Mouse (Mus musculus): ENCODE results near the gene Erich3. TPM values are rescaled to one million over a fixed set of nuclear protein-coding genes. Genes with fewer than 3 reads are reported as not detected.

Erich3 gene
- polyA plus RNA-seq, 1 experiment: 0.30 TPM

- DNase-seq (ENCODE audit: low read depth): no peak
These were observed 102.7 kb downstream of the Erich3 start for GRCm38 (mm10) chr3:154766321-154766720.

- no peak for DNase-seq (ENCODE audit: low read depth)
These were observed 108.0 kb downstream of the Erich3 start for GRCm38 (mm10) chr3:154771651-154772050.

- no peak for DNase-seq (ENCODE audit: low read depth)
These were observed 115.4 kb downstream of the Erich3 start for GRCm38 (mm10) chr3:154778836-154779595.

- DNase-seq (ENCODE audit: low read depth): no peak
These were observed 122.7 kb downstream of the Erich3 start for GRCm38 (mm10) chr3:154786354-154786753.

GRCm38 (mm10) chr3:154787611-154788010 is 124.0 kb downstream of the Erich3 start:
- DNase-seq (ENCODE audit: low read depth): no peak

- no peak for DNase-seq (ENCODE audit: low read depth)
These were observed 129.9 kb downstream of the Erich3 start for GRCm38 (mm10) chr3:154793571-154793970.

GRCm38 (mm10) chr3:154798806-154799205 is 135.1 kb downstream of the Erich3 start:
- DNase-seq (ENCODE audit: low read depth): no peak

GRCm38 (mm10) chr3:154800454-154800853 is 136.8 kb downstream of the Erich3 start:
- no peak for DNase-seq (ENCODE audit: low read depth)

GRCm38 (mm10) chr3:154800888-154801429 is 137.3 kb downstream of the Erich3 start:
- DNase-seq (ENCODE audit: low read depth): no peak

- no peak for DNase-seq (ENCODE audit: low read depth)
These were observed 143.0 kb downstream of the Erich3 start for GRCm38 (mm10) chr3:154806626-154807025.

GRCm38 (mm10) chr3:154810273-154810870 is 146.7 kb downstream of the Erich3 start:
- DNase-seq (ENCODE audit: low read depth): no peak

GRCm38 (mm10) chr3:154811281-154811680 is 147.6 kb downstream of the Erich3 start:
- DNase-seq (ENCODE audit: low read depth): no peak

- DNase-seq (ENCODE audit: low read depth): no peak
These were observed 148.2 kb downstream of the Erich3 start for GRCm38 (mm10) chr3:154811833-154812232.

- no peak for DNase-seq (ENCODE audit: low read depth)
These were observed 149.2 kb downstream of the Erich3 start for GRCm38 (mm10) chr3:154812893-154813292.

- DNase-seq (ENCODE audit: low read depth): no peak
These were observed 151.9 kb downstream of the Erich3 start for GRCm38 (mm10) chr3:154815606-154816005.

- DNase-seq (ENCODE audit: low read depth): no peak
These were observed 152.6 kb downstream of the Erich3 start for GRCm38 (mm10) chr3:154816231-154816630.

- no peak for DNase-seq (ENCODE audit: low read depth)
These were observed 153.4 kb downstream of the Erich3 start for GRCm38 (mm10) chr3:154816801-154817625.

Other genes with a start within 250 kb of the Erich3 start
- 12.1 and 13.9 TPM in 2 replicates for gene Cryz, start 67.1 kb upstream of the Erich3 start, polyA plus RNA-seq (2012; rRNA removed)
- 6.2 and 6.4 TPM in 2 replicates for gene Tyw3, start 66.8 kb upstream of the Erich3 start, polyA plus RNA-seq (2012; rRNA removed)